Mouse (Mus musculus) lung, postnatal 0 days (tissue): ENCODE measurements at regions not wholly inside any gene's neighbourhood (a gene's known extent, or its start where the extent isn't known, plus 50 kb on each side); places are given as distances from the start of the nearest gene placed in this dataset.

Source experiments
- ATAC-seq: fragments of 200-750 bp; cut with Nextera tagmentation; 2 replicates; pipeline ENCODE4 v1.8.0; 2017; ENCODE audit warnings: moderate library complexity
- DNase-seq: peaks from one replicate; pipeline ENCODE4 v3.0.0-alpha.2; 2016; ENCODE audit warnings: low spot score
- H3K27ac ChIP-seq: fragments of 300-500 bp; sonication (generic); 2 replicates; pipeline ENCODE4 v1.5.1; 2014; ENCODE audit warnings: antibody characterized with exemption, mild to moderate bottlenecking, low read length, mixed read lengths
- H3K27me3 ChIP-seq: fragments of 300-500 bp; sonication (generic); replicated peaks from 2 replicates; pipeline ENCODE4 v1.6.1; 2014; ENCODE audit warnings: low read length, mixed read lengths; ENCODE audit not compliant: insufficient read depth
- H3K36me3 ChIP-seq: fragments of 300-500 bp; sonication (generic); 2 replicates; pipeline ENCODE4 v1.6.1; 2014; ENCODE audit warnings: low read length, mixed read lengths; ENCODE audit not compliant: insufficient read depth
- H3K4me1 ChIP-seq: fragments of 300-500 bp; sonication (generic); 2 replicates; pipeline ENCODE4 v1.6.1; 2014; ENCODE audit warnings: antibody characterized with exemption, low read depth, low read length, mixed read lengths; ENCODE audit not compliant: insufficient read depth
- H3K4me2 ChIP-seq: fragments of 300-500 bp; sonication (generic); replicated peaks from 2 replicates; pipeline ENCODE4 v1.6.1; 2014; ENCODE audit warnings: low read depth, mild to moderate bottlenecking, low read length, moderate library complexity, mixed read lengths
- H3K4me3 ChIP-seq: fragments of 300-500 bp; sonication (generic); 2 replicates; pipeline ENCODE4 v1.5.1; 2014; ENCODE audit warnings: low read depth, low read length
- H3K9ac ChIP-seq: fragments of 300-500 bp; sonication (generic); replicated peaks from 2 replicates; pipeline ENCODE4 v1.6.1; 2014; ENCODE audit warnings: low read depth, mild to moderate bottlenecking
- H3K9me3 ChIP-seq: fragments of 300-500 bp; sonication (generic); 2 replicates; pipeline ENCODE4 v1.6.1; 2016; ENCODE audit warnings: low read length, mixed read lengths
- CTCF ChIP-seq: IDR thresholded peaks from 2 replicates; pipeline ENCODE4 v1.5.1; 2016; ENCODE audit warnings: antibody characterized with exemption, mild to moderate bottlenecking
- EP300 ChIP-seq: IDR thresholded peaks from 2 replicates; pipeline ENCODE4 v1.6.1; 2016; ENCODE audit warnings: antibody characterized with exemption, mild to moderate bottlenecking, control low read depth
- WGBS: fragments of 180-500 bp; shearing (Covaris S2); extraction: QIAGEN DNeasy Blood & Tissue Kit; methylation state at CpG from one replicate; pipeline ENCODE4 v1.1.7; 2014; 5-methylcytosine and 5-hydroxymethylcytosine counted together

DNA sequence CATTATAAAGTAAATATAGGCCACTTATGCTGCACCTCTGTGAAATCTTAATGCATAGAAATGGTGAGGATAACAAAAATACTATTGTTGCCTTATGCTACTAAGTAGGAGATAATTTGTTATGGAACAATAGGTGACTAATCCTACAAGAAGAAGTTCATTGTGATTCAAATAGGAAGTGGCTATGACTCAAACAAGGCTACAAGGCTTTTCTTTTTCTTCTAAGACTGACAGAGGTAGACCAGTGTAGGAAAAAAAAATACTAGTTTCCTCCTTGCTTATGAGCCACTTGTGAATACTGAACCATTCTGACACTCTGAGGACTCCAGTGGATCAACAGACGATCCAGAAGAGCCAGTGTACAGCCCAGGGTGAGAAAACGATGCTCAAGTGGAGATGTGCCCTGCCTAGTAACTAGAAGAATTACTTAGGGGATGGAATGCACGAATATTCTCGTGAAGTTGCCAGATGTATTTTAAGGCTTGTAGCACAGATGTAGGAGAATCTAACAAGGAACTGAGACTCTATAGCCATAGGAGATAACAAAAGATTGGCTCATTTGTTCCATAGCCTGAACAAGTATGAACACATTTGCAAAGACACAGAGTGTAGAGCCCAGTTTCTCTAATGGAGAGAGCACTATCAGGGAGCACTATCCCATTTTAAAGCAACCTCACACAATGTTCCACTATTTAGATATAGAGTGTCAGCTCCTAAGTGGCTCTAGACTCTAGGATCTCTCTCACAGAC, 60.3 kb downstream of the Fzd1 start:
- WGBS = 68% methylated on average over 4 of the region's 4 CpGs
- ATAC-seq = no peak
- Histone ChIP-seq H3K36me3 (no peaks in the 10 kb centered on the region), H3K4me1 (no peaks in the 10 kb centered on the region), H3K4me3 (no peak overlapping the region), H3K4me2 (no peak overlapping the region), H3K27me3 (no peaks in the 10 kb centered on the region), H3K27ac (no peak overlapping the region), H3K9me3 (no peaks in the 10 kb centered on the region), H3K9ac (no peak overlapping the region)
- TF ChIP-seq CTCF = no peak
- no peak for TF ChIP-seq EP300
- no peak for DNase-seq

- H3K27ac ChIP-seq = no peak overlapping the region
- TF ChIP-seq EP300 (no peak), CTCF (no peak)
- no peaks in the 10 kb centered on the region for H3K27me3 ChIP-seq
- no peaks in the 10 kb centered on the region for H3K36me3 ChIP-seq
- no peak overlapping the region for H3K4me3 ChIP-seq
- no peak overlapping the region for H3K4me2 ChIP-seq
- no peaks in the 10 kb centered on the region for H3K4me1 ChIP-seq
- no peak for ATAC-seq
- H3K9me3 ChIP-seq = no peaks in the 10 kb centered on the region
- no peak for DNase-seq
- no peak overlapping the region for H3K9ac ChIP-seq
Measured at GRCm38 (mm10) chr5:4696701-4697100, 61.1 kb downstream of the Fzd1 start.

GRCm38 (mm10) chr5:4689130-4689529, 68.7 kb downstream of the Fzd1 start:
- Histone ChIP-seq H3K9ac (no peak overlapping the region), H3K9me3 (no peaks in the 10 kb centered on the region), H3K4me1 (no peaks in the 10 kb centered on the region), H3K4me3 (no peak overlapping the region), H3K4me2 (no peak overlapping the region), H3K27me3 (no peaks in the 10 kb centered on the region), H3K27ac (no peak overlapping the region), H3K36me3 (no peaks in the 10 kb centered on the region)
- DNase-seq (peak; percentile 8), ATAC-seq (no peak)
- WGBS = 31% methylated on average over 2 of the region's 2 CpGs
- TF ChIP-seq CTCF = no peak
- no peak for TF ChIP-seq EP300

DNA sequence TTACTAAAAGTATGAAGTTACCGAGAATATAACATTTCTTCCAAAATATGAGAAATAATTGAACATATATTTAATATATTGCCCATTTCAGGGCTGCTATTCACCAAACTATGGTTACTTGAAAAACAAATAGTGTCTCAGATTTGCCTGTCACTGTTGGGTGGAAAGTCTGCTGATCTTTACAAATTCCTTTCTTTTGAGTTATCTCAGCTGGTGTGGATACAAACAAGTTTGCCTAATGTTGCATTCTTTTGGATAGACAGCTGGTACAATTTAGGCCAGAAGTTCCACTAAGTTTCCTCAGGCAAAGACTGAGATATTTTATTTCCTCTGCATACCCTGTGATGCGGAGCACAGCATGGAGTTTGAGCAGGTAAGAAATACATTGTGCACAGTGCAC, 82.5 kb downstream of the Fzd1 start:
- H3K27me3 ChIP-seq = no peaks in the 10 kb centered on the region
- whole genome bisulfite sequencing = 79% methylated on average over 2 of the region's 2 CpGs
- H3K36me3 ChIP-seq = no peaks in the 10 kb centered on the region
- H3K4me2 ChIP-seq = no peak overlapping the region
- no peak overlapping the region for H3K4me3 ChIP-seq
- H3K9me3 ChIP-seq = no peaks in the 10 kb centered on the region
- ATAC-seq (peak; percentile 46), DNase-seq (peak; percentile 76)
- no peaks in the 10 kb centered on the region for H3K4me1 ChIP-seq
- no peak overlapping the region for H3K9ac ChIP-seq
- TF ChIP-seq EP300 (no peak), CTCF (no peak)
- H3K27ac ChIP-seq = no peak overlapping the region

DNA sequence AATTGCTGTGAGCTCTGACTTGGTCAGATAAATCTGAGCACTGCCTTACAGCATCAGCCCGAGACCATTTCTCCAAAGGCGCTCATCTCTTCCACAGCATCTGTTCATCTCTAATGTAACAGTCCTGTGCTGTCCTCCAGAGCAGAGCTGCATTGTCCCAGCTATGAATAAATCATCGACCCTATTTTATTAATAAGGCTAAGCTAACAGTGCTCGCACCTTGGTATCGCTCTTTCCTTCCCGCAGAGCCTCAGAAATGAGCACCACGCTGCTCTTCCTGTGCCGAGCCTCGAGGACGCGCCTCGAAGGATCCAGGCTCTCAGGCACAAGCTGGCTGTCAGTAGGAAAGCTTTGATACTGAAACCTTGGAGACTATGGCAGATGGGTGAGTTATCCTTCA, 91.5 kb downstream of the Fzd1 start:
- H3K4me3 ChIP-seq = no peak overlapping the region
- no peaks in the 10 kb centered on the region for H3K36me3 ChIP-seq
- no peaks in the 10 kb centered on the region for H3K9me3 ChIP-seq
- TF ChIP-seq EP300 (no peak), CTCF (no peak)
- no peaks in the 10 kb centered on the region for H3K27me3 ChIP-seq
- H3K27ac ChIP-seq = no peak overlapping the region
- DNase-seq (no peak), ATAC-seq (no peak)
- H3K9ac ChIP-seq = no peak overlapping the region
- no peak overlapping the region for H3K4me2 ChIP-seq
- no peaks in the 10 kb centered on the region for H3K4me1 ChIP-seq
- 73% methylated on average over 12 of the region's 12 CpGs for WGBS

DNA sequence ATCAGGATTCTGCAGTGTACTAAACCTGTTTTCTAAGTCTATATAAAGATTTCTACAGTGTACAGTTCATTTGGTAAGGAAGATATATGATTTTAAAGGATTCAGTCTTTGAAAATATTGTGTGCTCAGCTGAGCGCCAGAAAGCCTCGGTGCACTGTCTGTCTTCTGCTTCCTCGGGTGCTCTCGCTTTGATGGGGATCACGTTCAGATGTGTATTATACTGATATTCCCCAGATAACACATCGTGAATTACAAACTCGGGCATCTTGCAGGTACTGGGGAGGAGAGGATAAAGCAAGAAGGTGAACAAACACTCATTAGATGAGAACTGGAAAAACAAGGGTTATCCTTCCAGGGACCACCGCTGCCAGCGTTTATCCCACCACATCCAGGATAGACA, 91.9 kb downstream of the Fzd1 start:
- Histone ChIP-seq H3K9ac (no peak overlapping the region), H3K4me1 (no peaks in the 10 kb centered on the region), H3K4me2 (no peak overlapping the region), H3K9me3 (no peaks in the 10 kb centered on the region), H3K27ac (no peak overlapping the region), H3K27me3 (no peaks in the 10 kb centered on the region), H3K36me3 (no peaks in the 10 kb centered on the region), H3K4me3 (no peak overlapping the region)
- 60% methylated on average over 9 of the region's 9 CpGs for WGBS
- TF ChIP-seq EP300 = no peak
- TF ChIP-seq CTCF = no peak
- no peak for DNase-seq
- no peak for ATAC-seq

DNA sequence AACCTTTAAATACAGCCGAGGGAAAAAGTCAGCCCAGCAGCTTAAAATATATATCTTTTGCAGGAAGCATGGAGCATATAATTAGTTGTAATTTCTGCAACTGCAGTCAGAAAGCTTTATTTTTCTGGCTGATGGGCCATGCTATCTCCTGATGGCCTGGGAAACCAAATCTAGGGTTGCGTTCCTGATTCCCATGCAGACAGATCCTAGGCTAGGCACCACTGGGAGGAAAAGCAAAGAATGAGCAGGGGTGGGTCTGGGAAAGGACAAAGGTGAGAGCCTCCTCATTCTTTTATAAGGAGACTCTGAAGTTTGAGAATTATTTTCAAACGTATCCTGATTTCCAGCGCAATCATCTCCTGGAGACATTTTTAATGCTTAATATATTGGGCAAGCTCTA, 92.9 kb downstream of the Fzd1 start:
- H3K27me3 ChIP-seq = no peaks in the 10 kb centered on the region

More for the DNA sequence above, 92.9 kb downstream of the Fzd1 start:
- H3K9me3 ChIP-seq = no peaks in the 10 kb centered on the region
- no peak overlapping the region for H3K27ac ChIP-seq
- ATAC-seq (no peak), DNase-seq (no peak)
- TF ChIP-seq CTCF (no peak), EP300 (no peak)
- no peak overlapping the region for H3K4me3 ChIP-seq
- no peak overlapping the region for H3K9ac ChIP-seq
- WGBS = 70% methylated on average over 4 of the region's 4 CpGs
- no peaks in the 10 kb centered on the region for H3K36me3 ChIP-seq
- no peak overlapping the region for H3K4me2 ChIP-seq
- H3K4me1 ChIP-seq = no peaks in the 10 kb centered on the region
